Mouse (Mus musculus): ENCODE data around the gene Wwtr1.

The Wwtr1 gene

DNA sequence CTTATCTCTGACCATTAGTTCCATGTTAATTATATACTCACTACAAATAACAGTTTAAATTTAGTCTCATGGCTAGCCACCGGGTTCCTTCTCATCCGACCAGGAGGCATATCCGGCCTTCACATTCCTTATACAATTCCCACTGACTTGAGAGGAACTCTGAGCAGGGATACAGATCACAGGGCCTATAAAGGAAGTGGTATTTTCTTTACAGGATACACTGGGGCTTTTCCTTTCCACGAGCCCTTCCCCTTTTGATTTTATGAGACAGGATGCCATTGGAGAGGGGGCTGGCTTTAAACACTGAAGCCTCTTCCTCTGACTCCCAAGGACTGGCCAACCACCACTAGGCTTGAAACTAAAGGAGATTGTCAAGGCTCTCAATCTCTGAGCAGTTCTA, 59.6 kb downstream of the Wwtr1 start:
- no peak for DNase-seq (ENCODE audit: low spot score in 2 of 2)

DNA sequence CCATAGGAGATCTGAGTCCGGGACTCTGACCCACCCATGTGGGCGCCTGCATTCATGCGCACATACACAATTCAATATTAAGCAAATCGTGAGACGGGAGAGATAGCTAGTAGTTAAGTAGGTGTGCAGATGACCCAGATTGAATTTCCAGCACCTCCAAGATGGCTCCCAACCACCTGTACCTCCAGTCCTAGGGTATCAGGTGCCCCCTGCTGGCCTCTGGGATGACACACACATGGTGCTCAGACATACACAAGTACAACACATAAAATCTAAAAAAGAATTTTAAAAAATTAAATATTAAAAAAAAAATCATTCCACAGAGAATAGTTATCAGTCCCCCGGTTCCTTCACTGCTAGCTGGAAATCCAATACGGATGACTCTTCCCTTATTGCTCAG, 60.7 kb downstream of the Wwtr1 start:
- DNase-seq (ENCODE audit: low spot score in 2 of 2), result no peak

- DNase-seq (ENCODE audit: low spot score in 2 of 2), result peak in 1 of 2 experiments; percentile 8
Observed at GRCm38 (mm10) chr3:57511816-57512586, 63.7 kb downstream of the Wwtr1 start.

- DNase-seq (ENCODE audit: low spot score in 2 of 2), result no peak
Observed at GRCm38 (mm10) chr3:57509945-57510675, 65.6 kb downstream of the Wwtr1 start.

DNA sequence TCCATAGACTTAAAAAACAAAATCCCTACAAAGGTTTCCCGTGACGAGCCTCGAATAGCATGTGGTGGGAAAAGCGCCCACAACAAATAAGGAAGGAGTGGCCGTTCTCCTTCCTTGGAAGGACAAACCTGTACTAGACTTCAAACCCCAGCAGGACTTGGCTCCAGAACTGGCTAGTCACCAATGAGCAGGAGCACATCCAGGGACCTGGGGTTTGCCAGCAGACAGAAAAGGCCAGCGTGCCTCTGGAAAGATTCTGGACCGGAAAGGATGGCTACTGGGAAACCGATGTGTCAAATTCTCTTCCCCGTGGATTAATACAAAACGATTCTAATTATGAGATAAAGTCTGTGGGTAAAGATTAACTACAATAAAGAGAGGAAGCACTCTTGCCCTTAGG, 69.7 kb downstream of the Wwtr1 start:
- peak in 1 of 2 experiments; percentile 6 for DNase-seq (ENCODE audit: low spot score in 2 of 2)

DNA sequence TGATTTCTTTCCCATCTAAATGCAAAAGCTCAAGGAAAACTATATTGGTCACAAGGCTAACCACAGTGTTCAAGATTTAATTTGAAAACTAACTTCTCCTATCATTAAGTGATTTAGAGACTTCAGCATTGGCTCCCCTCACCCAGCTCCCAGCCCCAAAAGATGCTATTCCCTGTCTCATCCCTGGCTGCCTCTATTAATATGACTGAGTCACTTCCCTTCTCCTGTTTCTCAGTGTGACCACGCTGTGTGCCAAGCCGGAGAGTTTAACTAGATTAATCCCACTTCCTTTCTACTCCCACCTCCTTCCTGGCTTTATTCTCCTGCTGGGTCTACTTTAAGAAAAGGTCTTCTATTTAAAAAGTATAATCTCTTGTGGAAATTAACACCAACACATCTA, 71.0 kb downstream of the Wwtr1 start:
- peak in 1 of 2 experiments; percentile 10 for DNase-seq (ENCODE audit: low spot score in 2 of 2)

DNA sequence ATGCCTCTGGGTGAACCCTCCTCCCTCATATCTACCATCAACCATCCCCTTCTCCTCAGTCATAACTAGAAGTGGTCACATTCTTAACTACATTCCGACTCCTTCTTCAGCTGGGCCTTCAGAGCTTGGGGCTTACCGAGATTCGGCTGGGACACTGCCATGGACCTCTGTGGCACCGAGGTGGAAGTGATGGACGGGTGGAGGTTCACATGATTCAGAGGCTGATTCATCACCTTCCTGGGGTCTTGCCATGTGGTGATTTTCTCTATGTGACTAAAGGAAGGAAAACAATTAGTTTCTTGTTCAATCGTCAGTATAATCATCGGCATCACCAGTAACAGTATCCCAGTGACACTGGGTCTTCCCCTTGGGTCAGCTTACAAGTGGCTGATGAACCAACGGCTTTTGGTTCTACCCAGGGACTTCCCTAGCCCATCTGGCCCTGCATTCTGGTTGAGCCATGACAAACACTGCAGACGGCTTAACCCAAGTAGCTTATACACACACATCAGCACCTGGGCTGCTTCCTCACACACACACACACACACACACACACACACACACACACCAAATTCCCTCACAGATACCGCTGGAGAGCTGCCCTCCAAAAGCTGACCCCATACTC, 74.0 kb downstream of the Wwtr1 start:
- no peak for DNase-seq (ENCODE audit: low spot score in 2 of 2)

DNA sequence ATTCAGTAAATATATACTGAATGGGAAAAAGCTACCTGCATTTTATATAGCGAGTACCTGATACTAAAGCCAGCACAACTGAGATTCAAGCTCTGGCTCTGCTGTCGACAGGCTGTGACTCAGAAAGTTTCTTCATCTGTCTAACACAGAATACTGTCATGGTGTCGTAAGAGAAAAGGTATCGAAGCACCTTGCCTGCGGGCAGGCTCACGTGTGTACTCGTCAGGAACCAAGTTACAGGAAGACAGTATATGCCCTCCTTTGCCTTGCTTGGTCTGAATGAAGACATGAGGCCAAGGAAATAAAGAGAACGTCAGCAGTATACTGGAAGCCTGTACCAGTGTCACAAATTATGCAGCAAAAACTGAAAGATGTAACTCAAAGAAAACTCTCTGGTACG, 74.9 kb downstream of the Wwtr1 start:
- no peak for DNase-seq (ENCODE audit: low spot score in 2 of 2)

DNA sequence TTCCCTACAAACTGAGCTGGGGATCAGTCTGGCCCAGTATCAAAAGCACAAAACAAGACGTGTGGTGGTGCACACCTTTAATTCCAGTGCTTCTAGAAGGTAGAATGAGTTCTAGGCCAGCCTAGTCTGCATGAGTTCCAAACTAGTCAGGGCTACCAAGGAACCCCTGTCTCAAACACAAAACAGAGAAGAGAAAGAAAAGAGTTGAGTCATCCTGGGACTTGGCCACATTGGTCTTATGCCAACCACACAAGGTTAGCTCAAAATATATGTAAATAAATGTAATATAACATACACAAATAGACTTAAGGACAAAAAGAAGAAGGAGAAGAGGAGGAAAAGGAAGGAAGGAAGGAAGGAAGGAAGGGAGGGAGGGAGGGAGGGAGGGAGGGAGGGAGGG, 77.9 kb downstream of the Wwtr1 start:
- no peak for DNase-seq (ENCODE audit: low spot score in 2 of 2)

GRCm38 (mm10) chr3:57496428-57496827, 79.3 kb downstream of the Wwtr1 start:
- no peak for DNase-seq (ENCODE audit: low spot score in 2 of 2)

DNA sequence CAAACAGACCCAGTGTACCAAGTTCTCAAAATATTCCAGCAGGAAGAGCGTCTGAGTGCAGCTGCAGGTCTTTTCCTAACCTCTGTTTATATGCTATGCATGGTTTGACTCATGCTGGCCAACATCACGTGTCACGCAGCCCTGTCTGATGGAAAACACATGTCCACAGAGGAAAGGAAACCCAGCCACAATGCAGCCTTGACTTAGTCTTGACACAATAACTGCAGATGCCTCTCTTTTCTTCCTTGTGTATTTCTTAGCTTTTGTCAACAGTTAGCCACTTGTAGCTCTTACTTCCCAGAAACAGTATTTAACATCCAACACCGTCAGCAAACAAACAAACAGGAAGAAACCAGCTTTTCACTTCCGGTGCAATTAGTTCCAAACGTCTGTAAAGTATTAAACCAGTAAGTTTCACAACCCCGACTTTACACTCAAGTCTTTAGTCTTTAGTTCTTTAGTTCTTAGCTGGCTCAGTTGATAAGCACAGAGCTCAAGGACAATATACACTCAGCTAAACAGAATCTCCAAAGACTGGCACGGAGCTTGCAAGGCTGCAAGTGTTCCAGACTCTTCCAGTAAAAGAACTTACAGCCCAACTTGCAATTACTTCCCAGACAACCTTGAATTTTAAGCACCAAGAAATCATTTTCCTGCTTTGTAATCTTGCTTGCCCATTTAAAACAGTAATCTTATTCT, 88.1 kb downstream of the Wwtr1 start:
- no peak for DNase-seq (ENCODE audit: low spot score in 2 of 2)

DNA sequence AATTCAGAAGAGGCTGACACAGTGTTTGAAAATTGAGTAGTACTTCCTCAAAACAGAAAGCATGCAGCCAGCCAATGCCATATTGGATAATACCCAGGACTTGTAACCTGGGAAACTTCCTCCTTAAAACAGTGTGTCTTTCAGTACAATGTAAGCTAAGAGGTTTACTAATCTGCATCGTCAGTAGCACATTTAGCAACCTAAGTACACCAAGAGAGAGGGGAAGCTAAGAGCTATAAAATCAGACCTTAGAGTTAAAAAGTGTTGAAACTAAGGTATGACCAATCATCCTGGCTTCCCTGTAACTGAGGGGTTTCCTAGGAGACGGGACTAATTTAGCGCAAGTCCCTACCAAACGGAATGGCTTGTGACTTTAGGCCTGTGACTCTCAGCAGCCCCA, 89.6 kb downstream of the Wwtr1 start:
- DNase-seq (ENCODE audit: low spot score in 2 of 2), result no peak

DNA sequence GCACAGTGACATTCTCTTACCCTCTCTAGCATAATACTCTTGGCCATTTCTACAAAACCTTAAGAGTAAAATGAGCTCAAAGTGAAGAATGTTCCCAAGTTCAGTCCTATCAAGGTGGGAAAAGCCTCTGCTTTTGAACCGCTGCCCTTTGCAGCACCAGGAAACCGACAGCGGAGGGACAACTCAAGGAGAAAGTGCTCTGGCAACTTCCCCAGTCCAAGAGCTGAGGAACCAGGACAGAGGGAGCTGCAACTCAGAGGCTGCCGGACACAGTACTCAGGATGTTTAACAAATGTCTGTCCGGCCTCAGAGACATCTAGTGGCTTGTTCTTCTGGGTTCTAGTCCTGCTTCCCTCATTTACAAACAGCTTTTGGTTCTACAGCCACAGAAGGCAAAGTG, 93.7 kb downstream of the Wwtr1 start:
- DNase-seq (ENCODE audit: low spot score in 2 of 2), result no peak

GRCm38 (mm10) chr3:57480640-57481039, 95.1 kb downstream of the Wwtr1 start:
- DNase-seq (ENCODE audit: low spot score in 2 of 2), result peak in 1 of 2 experiments; percentile 16

DNA sequence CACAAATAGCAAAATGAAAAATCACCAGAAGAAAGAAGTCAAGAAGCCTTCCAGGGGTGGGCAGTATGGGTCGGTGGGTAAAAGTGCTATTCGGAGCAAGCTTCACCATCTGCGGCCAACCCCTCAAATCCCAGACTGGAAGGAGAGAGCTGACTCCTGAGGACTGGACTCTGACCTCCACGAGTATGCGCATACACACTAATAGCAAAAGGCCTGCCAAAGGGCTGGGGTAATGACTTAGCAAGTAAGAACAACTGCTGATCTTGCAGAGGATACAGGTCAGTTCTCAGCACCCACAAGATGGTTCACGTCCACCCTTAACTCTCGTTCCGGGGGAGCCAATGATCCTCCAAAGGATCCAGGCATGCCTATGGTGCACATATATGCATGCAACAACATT, 101.3 kb downstream of the Wwtr1 start:
- DNase-seq (ENCODE audit: low spot score in 2 of 2), result no peak

GRCm38 (mm10) chr3:57472407-57472806, 103.3 kb downstream of the Wwtr1 start:
- DNase-seq (ENCODE audit: low spot score in 2 of 2), result no peak

DNA sequence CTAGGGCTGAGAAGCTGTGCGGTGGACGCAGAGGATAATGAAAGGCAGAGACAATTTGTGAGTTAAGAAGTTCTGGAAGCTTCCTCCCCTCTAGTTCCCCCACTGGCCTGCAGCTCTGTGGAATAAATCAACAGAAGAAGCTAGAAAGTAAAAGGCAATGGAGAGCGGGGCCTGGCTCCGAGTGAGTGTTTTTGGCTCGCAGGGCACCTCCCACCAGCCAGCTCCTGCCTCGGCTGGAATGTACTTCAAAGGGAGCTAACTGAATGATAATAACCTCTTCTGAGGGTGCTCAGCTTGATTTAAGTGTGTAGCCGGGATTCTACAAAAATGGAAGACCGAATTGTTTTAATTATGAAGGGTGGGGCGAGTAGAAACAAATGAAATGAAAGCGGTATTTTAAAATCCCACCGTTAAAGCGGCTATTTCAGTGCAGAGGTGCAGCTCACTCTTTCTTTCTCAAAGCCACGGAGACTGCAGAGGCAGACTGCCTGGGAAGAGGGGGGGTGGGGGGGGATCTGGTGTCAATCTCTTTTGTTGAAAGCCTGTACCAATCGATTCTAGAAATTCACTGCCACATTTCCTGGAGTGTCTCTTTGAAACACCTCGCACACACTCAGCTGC, 104.6 kb downstream of the Wwtr1 start:
- DNase-seq (ENCODE audit: low spot score in 2 of 2), result peak; percentile 8 to 16

DNA sequence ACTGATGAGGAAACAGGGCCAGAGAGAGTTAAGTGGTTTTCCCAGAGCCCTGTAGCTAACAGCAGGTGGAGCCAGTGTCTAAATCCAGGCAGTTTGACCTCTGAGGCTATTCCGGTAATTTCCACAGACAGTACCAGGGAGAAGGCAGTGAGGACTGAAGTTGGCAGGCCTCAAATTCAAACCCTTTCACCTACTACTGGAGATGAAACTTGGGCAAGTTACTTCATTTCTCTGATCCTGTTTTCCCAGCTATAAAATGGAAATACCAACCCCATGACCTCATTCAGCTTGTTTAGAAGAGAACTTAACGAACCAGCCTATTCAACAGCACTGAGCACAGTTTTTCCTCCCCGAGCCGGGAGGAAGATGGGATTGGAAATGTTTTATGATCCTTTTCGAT, 105.4 kb downstream of the Wwtr1 start:
- DNase-seq (ENCODE audit: low spot score in 2 of 2), result peak in 1 of 2 experiments; percentile 4

GRCm38 (mm10) chr3:57469325-57469724, 106.4 kb downstream of the Wwtr1 start:
- DNase-seq (ENCODE audit: low spot score in 2 of 2), result no peak

- DNase-seq (ENCODE audit: low spot score in 2 of 2), result no peak
Observed at GRCm38 (mm10) chr3:57466289-57466688, 109.4 kb downstream of the Wwtr1 start.

DNA sequence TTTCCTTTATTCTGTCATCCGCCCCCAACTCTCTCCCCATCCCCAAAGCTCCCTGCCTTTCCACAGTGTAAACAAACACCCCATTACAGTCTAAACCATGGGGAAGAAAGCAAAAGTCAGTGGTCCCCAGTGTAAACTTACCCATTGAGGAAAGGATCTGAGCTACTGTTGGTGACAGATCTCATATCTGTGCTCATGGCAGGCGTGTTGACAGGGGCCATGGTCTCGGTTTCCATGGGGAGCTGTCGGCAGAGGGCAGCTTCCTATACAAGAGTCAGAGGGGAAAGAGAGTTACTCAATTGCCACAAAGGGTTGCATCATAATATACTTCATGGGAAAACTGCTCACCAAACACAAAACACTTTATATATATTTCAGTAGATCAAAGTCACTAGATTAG, 112.4 kb downstream of the Wwtr1 start:
- no peak for DNase-seq (ENCODE audit: low spot score in 2 of 2)

GRCm38 (mm10) chr3:57458652-57459051, 117.1 kb downstream of the Wwtr1 start:
- no peak for DNase-seq (ENCODE audit: low spot score in 2 of 2)

Measured in right cerebral cortex, postnatal 36 days (tissue).